Mouse (Mus musculus) gastrocnemius, adult 18-20 months (tissue): ENCODE results near the gene Sobp. TPM values are rescaled to one million over a fixed set of nuclear protein-coding genes. Genes with fewer than 3 reads are reported as not detected.

Experiments used
- DNase-seq: peaks from one replicate; pipeline ENCODE4 v3.0.0; 2021; ENCODE audit warnings: low spot score
- total RNA-seq, 2 experiments: library from RNA; stranded (reverse); gene quantifications; 2 replicates each; pipeline ENCODE4 v1.2.3; 2021

The Sobp gene
- total RNA-seq, 2 experiments from 2014 or later: 29.6 to 36.3 TPM

- DNase-seq: no peak
These were observed 137.5 kb downstream of the Sobp start for GRCm38 (mm10) chr10:43036646-43037454.

GRCm38 (mm10) chr10:43035579-43035978 lies 138.8 kb downstream of the Sobp start:
- DNase-seq: peak; percentile 86

- peak; percentile 50 for DNase-seq
These were observed 139.5 kb downstream of the Sobp start for GRCm38 (mm10) chr10:43034811-43035210.

GRCm38 (mm10) chr10:43033481-43034248 lies 140.7 kb downstream of the Sobp start:
- no peak for DNase-seq

- no peak for DNase-seq
These were observed 147.3 kb downstream of the Sobp start for GRCm38 (mm10) chr10:43027006-43027405.

- DNase-seq: no peak
These were observed 150.7 kb downstream of the Sobp start for GRCm38 (mm10) chr10:43023454-43024194.

GRCm38 (mm10) chr10:43022190-43022761 lies 152.1 kb downstream of the Sobp start:
- no peak for DNase-seq

GRCm38 (mm10) chr10:43021512-43022116 lies 152.7 kb downstream of the Sobp start:
- DNase-seq: no peak

- DNase-seq: no peak
These were observed 153.3 kb downstream of the Sobp start for GRCm38 (mm10) chr10:43021017-43021416.

GRCm38 (mm10) chr10:43014782-43015181 lies 159.5 kb downstream of the Sobp start:
- DNase-seq: no peak

- no peak for DNase-seq
These were observed 160.0 kb downstream of the Sobp start for GRCm38 (mm10) chr10:43014358-43014757.

- no peak for DNase-seq
These were observed 166.2 kb downstream of the Sobp start for GRCm38 (mm10) chr10:43008116-43008515.

- peak; percentile 74 for DNase-seq
These were observed 167.8 kb downstream of the Sobp start for GRCm38 (mm10) chr10:43006534-43006933.

- DNase-seq: no peak
These were observed 168.7 kb downstream of the Sobp start for GRCm38 (mm10) chr10:43005677-43006076.

GRCm38 (mm10) chr10:43005031-43005430 lies 169.3 kb downstream of the Sobp start:
- DNase-seq: no peak

- no peak for DNase-seq
These were observed 170.1 kb downstream of the Sobp start for GRCm38 (mm10) chr10:43004174-43004734.

- DNase-seq: no peak
These were observed 170.9 kb downstream of the Sobp start for GRCm38 (mm10) chr10:43003466-43003757.

GRCm38 (mm10) chr10:43002721-43003465 lies 171.4 kb downstream of the Sobp start:
- DNase-seq: no peak

GRCm38 (mm10) chr10:43002066-43002678 lies 172.2 kb downstream of the Sobp start:
- no peak for DNase-seq

- DNase-seq: no peak
These were observed 172.9 kb downstream of the Sobp start for GRCm38 (mm10) chr10:43001433-43001832.
